Mouse (Mus musculus) ES-Bruce4 (cell line): ENCODE results near the gene C1galt1c1. TPM values are rescaled to one million over a fixed set of nuclear protein-coding genes. Genes with fewer than 3 reads are reported as not detected.

Experiments
- H3K27ac ChIP-seq: 2 replicates; pipeline ENCODE4 v1.5.1; 2012; ENCODE audit warnings: low read length, inconsistent platforms; ENCODE audit not compliant: insufficient read depth
- H3K27me3 ChIP-seq: 2 replicates; pipeline ENCODE4 v1.6.1; 2012; ENCODE audit warnings: mild to moderate bottlenecking, low read length, inconsistent platforms; ENCODE audit not compliant: control insufficient read depth, poor library complexity, insufficient read depth, severe bottlenecking
- H3K36me3 ChIP-seq: 2 replicates; pipeline ENCODE4 v1.6.1; 2012; ENCODE audit warnings: inconsistent platforms, mild to moderate bottlenecking, low read length, moderate library complexity; ENCODE audit not compliant: control insufficient read depth, poor library complexity, insufficient read depth, severe bottlenecking
- H3K4me1 ChIP-seq: one replicate; pipeline ENCODE4 v1.8.1; 2011; ENCODE audit warnings: low read length; ENCODE audit not compliant: control insufficient read depth, insufficient read depth
- H3K4me3 ChIP-seq: 2 replicates; pipeline ENCODE4 v1.5.1; 2011; ENCODE audit warnings: low read depth, mild to moderate bottlenecking, low read length
- H3K9ac ChIP-seq: 2 replicates; pipeline ENCODE4 v1.6.1; 2012; ENCODE audit warnings: low read depth, mild to moderate bottlenecking, inconsistent platforms; ENCODE audit not compliant: poor library complexity, severe bottlenecking
- H3K9me3 ChIP-seq: replicated peaks from 2 replicates; pipeline ENCODE4 v1.6.1; 2012; ENCODE audit warnings: mild to moderate bottlenecking, low read length, inconsistent platforms; ENCODE audit not compliant: control insufficient read depth, poor library complexity, insufficient read depth, severe bottlenecking
- CTCF ChIP-seq: IDR thresholded peaks from one replicate; pipeline ENCODE4 v1.8.1; 2011; ENCODE audit warnings: low read depth, low read length
- EP300 ChIP-seq: IDR thresholded peaks from 2 replicates; pipeline ENCODE4 v1.6.1; 2011; ENCODE audit warnings: low read depth, low read length; ENCODE audit not compliant: insufficient read depth
- POLR2A ChIP-seq: IDR thresholded peaks from one replicate; pipeline ENCODE4 v1.8.1; 2011; ENCODE audit warnings: low read length; ENCODE audit not compliant: insufficient read depth
- polyA plus RNA-seq: library from polyadenylated mRNA; stranded (reverse); fragments of >200 nt; gene quantifications from 2 replicates; pipeline ENCODE4 v1.2.4, GENCODE M21; 2011; ENCODE audit warnings: low read depth; ENCODE audit not compliant: missing spikeins, insufficient read depth, insufficient read length

C1galt1c1 gene
- 18.6 and 20.0 TPM in 2 replicates for polyA plus RNA-seq

GRCm38 (mm10) chrX:38634801-38635637, at the start of gene C1galt1c1:
TSS of gene C1galt1c1 (minus strand) at chrX:38635087.
- Histone ChIP-seq H3K27ac (0 out of 2 replicates have a peak within 1 kb of the TSS, but pooled peaks have one; percentile 32), H3K9me3 (no peaks in the 10 kb centered on the region), H3K4me1 (no peaks in the 10 kb centered on the region), H3K4me3 (peak within 1 kb of the TSS; percentile 93), H3K9ac (peak within 1 kb of the TSS; percentile 72), H3K27me3 (no peaks in the 10 kb centered on the region), H3K36me3 (peaks cover 2% of the 10 kb centered on the region; the same call in 1 of the 2 replicates)
- TF ChIP-seq EP300 (no peak), POLR2A (peak; percentile 35)

GRCm38 (mm10) chrX:38681972-38682371, 47.1 kb upstream of the C1galt1c1 start:
- no peaks in the 10 kb centered on the region for H3K4me1 ChIP-seq
- no peaks in the 10 kb centered on the region for H3K27me3 ChIP-seq
- no peak overlapping the region for H3K27ac ChIP-seq

GRCm38 (mm10) chrX:38669111-38669903, 34.4 kb upstream of the C1galt1c1 start:
- Histone ChIP-seq H3K9ac (no peak overlapping the region), H3K36me3 (no peaks in the 10 kb centered on the region), H3K4me3 (no peak overlapping the region), H3K4me1 (no peaks in the 10 kb centered on the region), H3K9me3 (no peaks in the 10 kb centered on the region), H3K27me3 (no peaks in the 10 kb centered on the region), H3K27ac (no peak overlapping the region)
- TF ChIP-seq POLR2A (no peak), EP300 (no peak)

More at GRCm38 (mm10) chrX:38681972-38682371, 47.1 kb upstream of the C1galt1c1 start:
- no peaks in the 10 kb centered on the region for H3K9me3 ChIP-seq
- H3K36me3 ChIP-seq, result no peaks in the 10 kb centered on the region
- H3K9ac ChIP-seq, result no peak overlapping the region
- no peak for TF ChIP-seq POLR2A
- TF ChIP-seq EP300, result no peak
- no peak for TF ChIP-seq CTCF
- no peak overlapping the region for H3K4me3 ChIP-seq

DNA sequence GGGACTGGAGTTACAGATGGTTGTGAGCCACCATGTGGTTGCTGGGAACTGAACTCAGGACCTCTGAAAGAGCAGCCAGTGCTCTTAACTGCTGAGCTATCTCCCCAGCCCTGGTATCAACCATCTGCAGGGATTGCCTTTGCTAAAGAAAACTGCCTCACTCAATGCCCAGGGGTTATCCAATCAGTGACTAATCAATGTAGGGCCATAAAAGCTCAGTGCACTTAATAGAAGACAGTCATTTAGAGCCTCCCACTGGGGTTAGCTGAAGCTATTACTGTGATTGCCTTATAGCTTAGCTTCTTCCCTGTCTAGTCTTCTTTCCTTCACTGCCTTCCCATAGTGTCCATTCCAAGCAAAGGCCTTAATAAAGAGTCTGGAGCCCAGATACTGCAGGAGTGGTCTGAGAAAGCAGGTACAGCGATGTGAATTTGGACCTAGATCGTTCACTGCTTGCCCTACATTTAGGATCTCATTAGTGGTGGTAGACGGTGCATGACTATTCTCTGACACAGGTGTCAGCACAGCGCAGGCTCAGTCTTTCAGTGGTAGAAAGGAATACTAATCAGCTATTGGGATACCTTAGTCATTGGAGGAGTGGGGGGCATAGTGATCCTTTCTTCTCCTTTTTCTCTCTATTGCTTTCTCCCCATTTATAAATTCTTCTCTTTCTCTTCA, 21.5 kb upstream of the C1galt1c1 start:
- Histone ChIP-seq H3K27ac (no peak overlapping the region), H3K4me3 (no peak overlapping the region), H3K36me3 (no peaks in the 10 kb centered on the region), H3K27me3 (no peaks in the 10 kb centered on the region), H3K4me1 (no peaks in the 10 kb centered on the region), H3K9ac (no peak overlapping the region), H3K9me3 (no peaks in the 10 kb centered on the region)
- no peak for TF ChIP-seq POLR2A

DNA sequence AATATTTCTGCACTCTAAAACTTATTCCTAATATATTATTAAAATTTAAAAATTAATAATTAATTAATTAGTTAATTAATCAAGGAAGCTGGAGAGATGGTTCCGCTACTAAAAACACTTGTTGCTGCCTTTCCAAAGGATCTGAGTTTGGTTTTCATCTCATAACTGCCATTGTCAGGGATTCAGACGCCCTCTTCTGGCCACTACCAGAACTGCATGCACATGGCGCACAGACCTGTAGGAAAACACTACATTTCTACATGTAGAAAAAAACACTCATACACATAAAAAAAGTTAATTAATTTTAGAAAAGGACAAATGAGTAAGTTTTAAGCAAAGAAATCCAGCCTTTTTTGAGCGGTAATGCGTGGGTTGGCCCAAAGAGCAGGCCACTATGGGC, 19.8 kb upstream of the C1galt1c1 start:
- no peak overlapping the region for H3K27ac ChIP-seq
- no peak for TF ChIP-seq POLR2A
- no peak for TF ChIP-seq EP300
- peak; percentile 32 for TF ChIP-seq CTCF

More for the DNA sequence above, 19.8 kb upstream of the C1galt1c1 start:
- Histone ChIP-seq H3K36me3 (no peaks in the 10 kb centered on the region), H3K9ac (no peak overlapping the region), H3K27me3 (no peaks in the 10 kb centered on the region), H3K4me1 (no peaks in the 10 kb centered on the region), H3K9me3 (no peaks in the 10 kb centered on the region), H3K4me3 (no peak overlapping the region)
